Mouse (Mus musculus) skeletal muscle tissue, adult 2 months (tissue): ENCODE results near the gene Maml2.

ENCODE experiments used
- DNase-seq: peaks from one replicate; pipeline ENCODE4 v3.0.0-alpha.2; 2012; ENCODE audit warnings: low read depth, low spot score

The Maml2 gene

GRCm38 (mm10) chr9:13297668-13298512 is at the start of gene Maml2:
Gene Maml2 (plus strand): TSS chr9:13297957.
- DNase-seq, result no peak

DNA sequence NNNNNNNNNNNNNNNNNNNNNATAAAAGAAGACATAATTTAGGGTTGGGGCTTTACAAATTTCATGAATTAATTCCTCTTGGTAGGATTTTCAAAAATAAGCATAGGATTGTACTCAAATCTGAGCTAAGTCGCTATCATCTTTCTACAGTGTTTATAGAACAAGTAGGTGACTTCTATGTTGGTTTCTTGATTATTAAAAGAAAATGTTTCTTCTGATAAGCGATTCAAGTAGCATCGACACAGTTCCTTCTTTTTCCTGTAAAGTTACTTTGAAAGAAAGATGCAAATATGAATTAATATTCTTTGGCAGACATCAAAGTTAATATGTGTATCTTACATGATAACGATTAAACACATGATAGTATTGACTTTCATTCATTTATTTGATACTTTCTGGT is 49.7 kb upstream of the Maml2 start:
- DNase-seq, result no peak

DNA sequence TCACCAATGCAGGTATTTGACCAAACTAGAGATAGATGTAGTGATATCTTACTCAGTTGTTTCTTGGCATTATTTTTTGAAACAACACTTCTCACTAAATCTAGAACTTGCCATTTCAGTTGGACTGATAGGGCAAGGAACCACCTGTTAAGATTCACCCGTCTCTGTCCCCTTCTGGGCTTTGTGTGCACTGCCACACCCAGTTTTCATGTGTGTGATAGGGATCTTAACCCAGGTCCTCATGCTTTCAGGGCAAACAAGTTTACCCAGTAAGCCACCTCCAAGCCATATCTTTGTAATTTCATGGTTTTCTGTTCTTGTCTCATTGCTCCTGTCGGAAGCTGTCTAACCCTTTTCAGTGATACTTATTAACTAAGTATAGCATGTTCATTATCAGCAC is 46.5 kb upstream of the Maml2 start:
- DNase-seq, result no peak

DNA sequence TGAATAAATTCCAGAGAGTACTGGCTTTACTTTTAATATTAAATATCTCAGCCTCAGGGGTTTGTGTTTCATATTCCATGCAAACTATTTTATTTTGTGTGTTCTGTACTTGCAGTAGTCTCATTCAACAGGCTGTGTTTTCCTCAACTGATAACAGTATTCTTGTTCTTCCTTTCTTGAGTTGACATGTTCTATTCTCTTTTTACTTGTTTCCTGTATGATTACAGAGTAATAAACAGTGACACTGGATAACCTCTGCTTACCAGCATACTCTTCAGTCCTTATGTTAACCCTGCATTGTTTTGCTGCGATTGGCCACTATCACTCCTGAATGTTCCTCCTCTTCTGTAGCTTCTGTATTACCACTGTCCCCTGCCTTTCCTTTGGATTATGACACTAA is 41.0 kb upstream of the Maml2 start:
- no peak for DNase-seq

GRCm38 (mm10) chr9:13258173-13258572 is 39.6 kb upstream of the Maml2 start:
- DNase-seq, result no peak

GRCm38 (mm10) chr9:13260980-13261379 is 36.8 kb upstream of the Maml2 start:
- no peak for DNase-seq

DNA sequence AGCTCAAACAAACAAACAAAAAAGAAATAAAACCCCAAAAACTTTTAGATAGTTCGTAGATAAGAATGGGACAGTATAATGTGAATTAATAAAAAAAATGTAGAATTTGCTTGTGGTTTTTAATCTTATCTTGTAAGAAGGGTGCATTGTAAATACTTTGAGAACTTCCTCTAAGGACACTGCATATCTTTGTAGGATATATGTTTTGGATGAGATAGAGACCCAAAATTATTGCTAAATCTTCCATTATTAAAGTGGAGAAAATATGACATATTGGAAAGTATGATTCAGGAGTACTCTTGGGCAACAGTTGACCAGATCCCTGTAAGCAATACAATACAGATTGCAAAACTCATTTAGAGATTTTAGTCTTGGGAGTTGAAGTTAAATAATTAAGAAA is 24.5 kb upstream of the Maml2 start:
- no peak for DNase-seq

- no peak for DNase-seq
These were observed 10.3 kb upstream of the Maml2 start for GRCm38 (mm10) chr9:13287482-13287881.

DNA sequence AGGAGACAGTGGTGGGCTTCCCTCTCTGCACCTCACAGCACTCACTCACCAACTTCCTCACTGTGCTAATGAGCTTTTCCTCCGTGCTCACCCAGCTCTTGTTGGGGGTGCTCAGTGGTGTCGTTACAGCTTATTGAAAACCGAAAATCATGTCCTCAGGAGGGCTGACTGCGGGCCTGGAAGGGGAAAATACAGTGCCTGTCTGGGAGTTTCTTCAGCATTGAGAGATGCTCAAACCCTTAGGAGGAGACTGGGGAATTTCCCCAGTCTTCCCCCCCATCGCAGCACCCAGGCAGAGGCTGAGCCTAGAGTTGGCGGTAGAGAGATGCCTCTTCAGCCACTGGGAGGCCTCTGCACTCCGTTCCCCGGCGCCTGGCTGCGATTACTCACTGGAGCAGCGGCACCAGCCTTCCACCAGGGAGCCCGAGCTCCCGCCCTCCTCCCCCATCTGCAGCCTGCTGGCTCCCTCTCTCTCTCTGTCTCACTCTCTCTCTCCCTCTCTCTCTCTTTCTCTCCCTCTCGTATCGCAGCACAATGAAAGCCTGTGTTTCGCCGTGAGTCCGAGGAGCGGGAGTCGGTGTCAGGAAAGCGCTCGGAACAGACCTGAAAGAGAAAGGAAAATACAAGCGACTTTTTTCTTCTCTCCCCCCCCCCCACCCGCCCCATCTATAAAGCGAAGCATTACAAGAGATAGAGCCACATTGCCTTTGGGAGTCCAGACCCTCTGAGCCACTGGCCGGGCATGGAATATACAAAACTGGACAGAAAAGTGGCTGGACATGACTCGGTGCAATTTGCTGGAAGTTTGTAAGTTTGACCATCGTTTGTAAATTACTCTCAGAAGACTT is 1.3 kb upstream of the Maml2 start:
- peak; percentile 79 for DNase-seq

GRCm38 (mm10) chr9:13297122-13297667 is 562 bp upstream of the Maml2 start:
- no peak for DNase-seq

DNA sequence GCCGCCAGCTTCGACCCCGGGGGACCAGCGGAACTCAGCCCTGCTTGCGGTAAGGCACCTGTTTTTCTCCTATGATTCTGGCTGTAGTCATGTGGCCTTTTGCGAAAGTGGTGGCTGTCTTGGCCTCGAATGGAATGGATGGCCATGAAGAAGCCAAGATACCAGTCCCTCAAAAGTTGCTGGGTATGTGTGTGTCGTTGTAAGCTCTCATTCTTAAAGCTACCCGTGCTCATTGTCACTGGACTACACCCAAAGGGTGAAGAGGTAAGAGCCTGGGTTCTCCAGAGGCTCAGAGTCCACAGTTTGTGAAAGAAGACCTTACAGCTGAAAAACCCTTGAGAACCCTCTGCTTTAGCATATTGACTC is 739 bp downstream of the Maml2 start:
- DNase-seq, result no peak

DNA sequence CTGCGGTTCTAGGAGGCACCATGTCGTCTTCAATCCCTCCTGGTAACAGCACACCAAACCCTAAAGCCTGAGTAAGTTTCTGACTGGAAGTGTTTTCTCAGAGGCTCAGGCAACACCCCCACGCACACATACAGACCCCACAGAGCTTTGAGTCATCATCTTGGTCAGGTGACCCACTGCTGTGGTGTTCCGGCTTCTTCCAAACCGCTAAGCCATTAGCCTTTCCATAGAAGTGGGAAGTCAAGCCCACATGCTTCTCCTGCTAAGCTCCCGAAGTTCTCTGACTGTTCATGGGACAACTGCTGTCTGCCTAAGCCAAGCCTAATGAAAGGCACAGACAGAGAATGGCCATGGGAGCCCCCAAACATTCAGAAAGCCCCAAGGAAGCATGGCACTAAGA is 1.4 kb downstream of the Maml2 start:
- no peak for DNase-seq

GRCm38 (mm10) chr9:13300041-13300441 is 2.3 kb downstream of the Maml2 start:
- DNase-seq, result no peak

DNA sequence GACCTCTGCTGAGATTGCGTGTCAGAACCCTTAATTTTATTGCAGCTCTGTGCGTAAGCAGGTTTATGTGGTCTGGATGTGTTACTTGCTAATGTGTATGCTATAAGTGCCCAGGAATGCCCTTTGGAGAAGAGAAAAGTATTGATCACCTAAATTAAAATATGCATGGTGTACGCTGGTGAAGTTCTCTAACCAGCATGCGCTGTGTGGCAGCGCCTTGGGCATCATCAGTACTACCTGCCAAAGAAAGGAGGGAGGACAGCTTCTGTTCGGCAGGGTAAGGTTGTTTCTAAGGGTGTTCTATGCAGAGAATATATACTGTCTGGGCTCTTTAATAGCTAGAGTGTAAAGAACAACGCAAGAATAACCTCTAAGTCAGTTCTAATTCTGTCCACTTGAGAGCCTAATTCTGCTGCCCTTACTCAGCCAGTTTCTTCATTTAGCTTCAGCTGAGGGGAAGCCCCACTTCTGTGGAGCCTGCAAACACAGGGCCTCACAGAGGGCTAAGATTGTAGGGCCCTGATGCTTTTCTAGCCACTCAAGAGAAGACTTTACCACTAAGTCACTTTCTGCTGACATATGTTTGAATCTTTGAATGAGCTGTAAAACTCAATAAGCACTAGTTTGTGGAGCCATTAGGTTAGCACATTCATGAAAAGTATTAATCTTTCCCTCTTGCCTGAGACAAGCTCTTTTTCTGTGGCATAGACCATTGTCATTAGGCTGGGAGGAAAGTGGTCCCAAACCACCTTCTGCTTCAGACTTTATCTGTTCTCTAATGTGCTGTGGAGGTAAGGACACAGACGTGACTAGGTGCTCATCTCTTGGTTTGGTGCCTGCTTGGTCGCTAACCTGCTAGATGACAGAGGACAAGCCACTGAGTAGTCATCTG is 3.4 kb downstream of the Maml2 start:
- no peak for DNase-seq

GRCm38 (mm10) chr9:13302183-13302825 is 4.5 kb downstream of the Maml2 start:
- DNase-seq, result no peak

GRCm38 (mm10) chr9:13303099-13303771 is 5.5 kb downstream of the Maml2 start:
- no peak for DNase-seq

GRCm38 (mm10) chr9:13303976-13304375 is 6.2 kb downstream of the Maml2 start:
- peak; percentile 51 for DNase-seq

DNA sequence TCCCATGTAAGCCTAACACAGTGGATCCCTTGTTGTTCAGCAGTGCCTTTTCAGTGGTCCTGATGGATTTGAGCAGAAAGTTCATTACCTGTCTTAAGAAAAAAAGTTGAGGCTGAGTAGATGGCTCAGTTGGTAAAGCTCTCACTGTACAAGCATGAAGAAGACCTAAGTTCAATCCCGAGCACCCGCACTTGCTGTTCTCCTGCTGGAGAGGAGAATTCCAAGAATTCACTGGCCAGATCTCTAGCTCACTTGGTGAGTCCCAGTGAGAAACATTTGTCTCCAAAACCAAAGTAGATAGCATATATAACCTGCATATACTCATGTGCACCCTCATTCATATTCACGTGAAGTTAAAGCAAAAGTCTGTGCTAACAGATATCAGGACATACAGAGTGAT is 8.7 kb downstream of the Maml2 start:
- no peak for DNase-seq

- no peak for DNase-seq
These were observed 9.5 kb downstream of the Maml2 start for GRCm38 (mm10) chr9:13307226-13307625.

- no peak for DNase-seq
These were observed 11.0 kb downstream of the Maml2 start for GRCm38 (mm10) chr9:13308718-13309117.
